Mouse (Mus musculus): ENCODE measurements at regions not wholly inside any gene's neighbourhood (a gene's known extent, or its start where the extent isn't known, plus 50 kb on each side); places are given as distances from the start of the nearest gene placed in this dataset.

DNA sequence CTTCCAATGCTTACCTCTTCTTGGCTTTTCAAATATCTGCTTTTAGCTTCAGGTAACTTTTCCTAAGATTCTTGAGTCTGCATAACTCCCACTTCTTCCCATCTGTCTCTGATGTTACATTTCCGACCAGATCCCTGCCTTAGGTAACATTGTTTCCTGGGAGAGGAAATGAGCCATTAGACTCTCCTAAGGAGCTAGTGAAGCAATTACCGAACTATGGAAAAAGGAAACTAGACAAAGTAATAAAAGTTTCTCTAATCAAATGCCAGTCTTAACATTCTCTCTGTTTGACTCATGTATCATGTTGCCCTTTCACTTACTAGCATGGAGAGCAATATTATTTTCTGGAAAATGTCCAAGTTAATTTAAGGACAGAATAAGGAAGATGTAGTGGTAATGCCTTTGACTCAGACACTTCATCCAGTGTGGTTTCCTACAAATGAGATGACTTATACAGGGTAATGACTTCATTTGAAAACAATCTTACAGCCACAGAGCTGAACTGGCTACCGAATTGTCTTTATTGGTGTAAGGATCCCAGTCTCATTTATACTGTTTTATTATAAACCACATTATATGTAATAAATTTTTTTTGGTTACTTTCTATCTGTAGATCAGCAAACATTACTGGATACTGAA lies 263.8 kb upstream of the Fam84a start:
- Histone ChIP-seq H3K27me3 (ENCODE audit: insufficient read depth, low read length) (no peaks in the 10 kb centered on the region), H3K9ac (replicated peaks; ENCODE audit: low read length) (no peak overlapping the region), H3K4me1 (ENCODE audit: insufficient read depth, low read length) (no peaks in the 10 kb centered on the region), H3K27ac (ENCODE audit: low read length) (no peak overlapping the region), H3K4me3 (ENCODE audit: low read length) (no peak overlapping the region), H3K4me2 (replicated peaks; ENCODE audit: low read depth, low read length) (no peak overlapping the region), H3K36me3 (ENCODE audit: insufficient read depth, low read length) (no peaks in the 10 kb centered on the region), H3K9me3 (ENCODE audit: low read length) (no peaks in the 10 kb centered on the region)
- no peak for ATAC-seq (ENCODE audit: low FRiP score, low TSS enrichment)
- 63% methylated on average over 3 of the region's 3 CpGs for WGBS

DNA sequence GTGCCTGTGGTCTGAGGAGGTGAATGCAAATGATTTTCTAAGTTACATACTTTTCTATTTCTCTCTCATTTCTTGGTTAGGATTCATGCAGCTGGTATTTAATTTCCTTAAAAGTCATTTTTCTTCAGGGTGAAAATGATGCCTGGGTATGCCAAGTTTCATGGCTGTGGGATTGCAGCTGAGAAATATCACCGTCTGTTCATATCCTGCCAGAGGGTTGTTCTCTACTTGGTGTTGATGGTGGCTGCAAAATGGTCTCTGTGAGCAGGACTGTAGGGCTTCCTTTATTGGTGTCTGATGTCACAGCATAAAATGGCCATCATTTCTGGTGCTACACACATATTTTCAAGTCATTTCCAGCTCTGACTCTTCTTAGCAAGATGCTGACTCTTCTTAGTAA lies 259.2 kb upstream of the Fam84a start:
- H3K4me3 ChIP-seq (ENCODE audit: low read length): no peak overlapping the region
- H3K9me3 ChIP-seq (ENCODE audit: low read length): no peaks in the 10 kb centered on the region
- H3K4me1 ChIP-seq (ENCODE audit: insufficient read depth, low read length): no peaks in the 10 kb centered on the region
- H3K4me2 ChIP-seq (replicated peaks; ENCODE audit: low read depth, low read length): no peak overlapping the region
- no peaks in the 10 kb centered on the region for H3K36me3 ChIP-seq (ENCODE audit: insufficient read depth, low read length)
- ATAC-seq (ENCODE audit: low FRiP score, low TSS enrichment): no peak
- no peak overlapping the region for H3K9ac ChIP-seq (replicated peaks; ENCODE audit: low read length)
- no peak overlapping the region for H3K27ac ChIP-seq (ENCODE audit: low read length)
- 89% methylated on average over 1 of the region's 1 CpGs for WGBS
- no peaks in the 10 kb centered on the region for H3K27me3 ChIP-seq (ENCODE audit: insufficient read depth, low read length)

DNA sequence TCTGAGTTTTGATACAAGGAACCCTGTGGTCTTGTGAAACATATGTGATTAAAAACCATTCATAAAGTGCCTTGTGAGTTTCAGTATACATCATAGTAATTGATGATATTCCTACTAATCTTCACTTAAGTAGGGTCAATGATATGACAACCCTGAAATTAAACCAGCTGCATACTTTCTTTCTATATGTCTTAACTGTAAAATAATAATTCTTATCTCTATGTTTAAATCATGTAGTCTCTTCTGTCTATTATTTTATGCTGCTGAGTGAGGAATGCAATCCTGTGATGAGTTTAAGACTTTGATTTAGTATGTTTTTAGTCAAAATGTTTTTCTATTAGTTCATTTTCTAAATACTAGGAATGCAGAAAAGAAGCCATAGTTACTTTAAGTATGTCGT lies 253.9 kb upstream of the Fam84a start:
- Histone ChIP-seq H3K9ac (replicated peaks; ENCODE audit: low read length) (no peak overlapping the region), H3K4me2 (replicated peaks; ENCODE audit: low read depth, low read length) (no peak overlapping the region), H3K27ac (ENCODE audit: low read length) (no peak overlapping the region), H3K27me3 (ENCODE audit: insufficient read depth, low read length) (no peaks in the 10 kb centered on the region), H3K9me3 (ENCODE audit: low read length) (no peaks in the 10 kb centered on the region), H3K4me1 (ENCODE audit: insufficient read depth, low read length) (no peaks in the 10 kb centered on the region), H3K36me3 (ENCODE audit: insufficient read depth, low read length) (no peaks in the 10 kb centered on the region), H3K4me3 (ENCODE audit: low read length) (no peak overlapping the region)
- no peak for ATAC-seq (ENCODE audit: low FRiP score, low TSS enrichment)
- 62% methylated on average over 1 of the region's 1 CpGs for WGBS

DNA sequence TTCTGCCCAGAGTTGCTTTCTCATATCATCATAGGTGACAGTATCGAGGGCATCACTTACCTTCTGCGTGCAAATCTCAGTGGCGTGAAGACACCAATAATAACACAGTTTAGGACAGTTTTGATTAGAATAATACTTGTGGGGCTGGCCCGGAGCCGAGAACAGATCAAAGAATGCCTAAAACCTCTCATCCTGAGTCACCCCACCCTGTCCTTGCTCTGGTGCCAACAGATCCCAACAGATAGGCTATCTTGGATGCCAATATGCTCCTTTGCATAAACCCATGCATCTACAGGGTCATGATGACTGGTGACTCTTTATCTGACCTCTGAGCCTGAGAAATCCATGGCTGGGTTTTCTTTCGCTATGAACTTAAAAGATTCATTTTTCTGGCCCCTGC lies 224.4 kb upstream of the Fam84a start:
- ATAC-seq (ENCODE audit: low FRiP score, low TSS enrichment): no peak
- no peak overlapping the region for H3K27ac ChIP-seq (ENCODE audit: low read length)
- no peaks in the 10 kb centered on the region for H3K36me3 ChIP-seq (ENCODE audit: insufficient read depth, low read length)
- no peaks in the 10 kb centered on the region for H3K4me1 ChIP-seq (ENCODE audit: insufficient read depth, low read length)
- H3K9ac ChIP-seq (replicated peaks; ENCODE audit: low read length): no peak overlapping the region
- 88% methylated on average over 6 of the region's 6 CpGs for WGBS
- H3K27me3 ChIP-seq (ENCODE audit: insufficient read depth, low read length): no peaks in the 10 kb centered on the region
- H3K4me3 ChIP-seq (ENCODE audit: low read length): no peak overlapping the region
- H3K4me2 ChIP-seq (replicated peaks; ENCODE audit: low read depth, low read length): no peak overlapping the region
- no peaks in the 10 kb centered on the region for H3K9me3 ChIP-seq (ENCODE audit: low read length)

DNA sequence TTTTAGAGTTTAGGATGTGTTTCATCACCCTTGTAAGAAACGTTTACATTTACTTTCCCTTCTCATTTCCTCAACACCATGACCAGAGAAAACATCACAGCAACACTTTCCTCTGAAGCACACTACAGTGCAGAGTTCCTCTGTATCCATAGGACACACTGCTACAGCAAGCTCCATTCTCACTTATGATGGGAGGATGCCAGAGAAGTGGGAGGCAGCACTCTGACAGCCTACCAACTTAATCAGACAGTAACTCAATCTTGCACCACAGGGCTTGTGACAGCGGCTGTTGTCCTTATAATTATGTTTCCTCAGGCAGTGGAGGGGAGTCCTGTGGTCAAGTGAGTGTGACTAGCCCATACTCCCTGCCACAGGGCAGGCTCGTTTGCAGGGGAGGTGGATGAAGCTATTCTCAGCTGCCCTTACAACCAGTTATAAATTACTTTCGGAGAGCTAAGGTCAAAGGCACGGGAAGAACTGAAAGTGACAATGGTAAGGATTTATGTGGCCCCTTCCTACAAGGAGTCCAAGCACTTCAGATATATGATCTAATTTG lies 186.5 kb upstream of the Fam84a start:
- Histone ChIP-seq H3K9me3 (ENCODE audit: low read length) (no peaks in the 10 kb centered on the region), H3K4me1 (ENCODE audit: insufficient read depth, low read length) (no peaks in the 10 kb centered on the region), H3K36me3 (ENCODE audit: insufficient read depth, low read length) (no peaks in the 10 kb centered on the region), H3K4me3 (ENCODE audit: low read length) (no peak overlapping the region), H3K27me3 (ENCODE audit: insufficient read depth, low read length) (no peaks in the 10 kb centered on the region; the same call in 1 of the 2 replicates), H3K27ac (ENCODE audit: low read length) (no peak overlapping the region), H3K9ac (replicated peaks; ENCODE audit: low read length) (no peak overlapping the region), H3K4me2 (replicated peaks; ENCODE audit: low read depth, low read length) (no peak overlapping the region)
- WGBS: 1% methylated on average over 5 of the region's 5 CpGs
- peak; percentile 98 for ATAC-seq (ENCODE audit: low FRiP score, low TSS enrichment)

GRCm38 (mm10) chr12:14337813-14338212 lies 186.0 kb upstream of the Fam84a start:
- WGBS: 68% methylated on average over 3 of the region's 3 CpGs
- H3K4me2 ChIP-seq (replicated peaks; ENCODE audit: low read depth, low read length): no peak overlapping the region
- peak; percentile 75 for ATAC-seq (ENCODE audit: low FRiP score, low TSS enrichment)
- no peak overlapping the region for H3K9ac ChIP-seq (replicated peaks; ENCODE audit: low read length)
- H3K9me3 ChIP-seq (ENCODE audit: low read length): no peaks in the 10 kb centered on the region
- no peaks in the 10 kb centered on the region; the same call in 1 of the 2 replicates for H3K27me3 ChIP-seq (ENCODE audit: insufficient read depth, low read length)
- H3K4me3 ChIP-seq (ENCODE audit: low read length): no peak overlapping the region
- H3K4me1 ChIP-seq (ENCODE audit: insufficient read depth, low read length): no peaks in the 10 kb centered on the region
- H3K36me3 ChIP-seq (ENCODE audit: insufficient read depth, low read length): no peaks in the 10 kb centered on the region
- no peak overlapping the region for H3K27ac ChIP-seq (ENCODE audit: low read length)

DNA sequence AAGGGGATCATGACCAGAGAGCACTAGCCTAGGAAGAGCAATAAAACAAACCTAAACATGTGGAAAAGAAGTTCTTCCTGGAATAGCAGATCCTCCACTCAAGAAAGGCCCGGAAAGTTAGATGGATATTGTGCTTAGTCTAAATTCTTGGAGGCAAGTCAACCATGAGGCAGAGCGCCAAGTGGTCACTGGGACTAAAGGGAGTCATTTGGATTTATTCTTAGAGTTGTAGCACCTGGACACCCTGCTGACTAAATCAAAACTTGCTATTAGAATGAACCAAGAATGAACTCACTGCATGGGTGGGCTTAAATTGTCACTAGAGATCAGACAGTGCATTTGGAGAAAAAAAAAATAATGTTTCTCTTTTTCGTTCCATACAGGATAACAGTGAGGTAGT lies 166.8 kb upstream of the Fam84a start:
- Histone ChIP-seq H3K9me3 (ENCODE audit: low read length) (no peaks in the 10 kb centered on the region), H3K4me1 (ENCODE audit: insufficient read depth, low read length) (0 out of 2 replicates have a peak, but pooled peaks cover 4% of the 10 kb centered on the region), H3K4me2 (replicated peaks; ENCODE audit: low read depth, low read length) (no peak overlapping the region), H3K27me3 (ENCODE audit: insufficient read depth, low read length) (no peaks in the 10 kb centered on the region), H3K27ac (ENCODE audit: low read length) (no peak overlapping the region; the same call in 1 of the 2 replicates), H3K36me3 (ENCODE audit: insufficient read depth, low read length) (no peaks in the 10 kb centered on the region), H3K4me3 (ENCODE audit: low read length) (no peak overlapping the region), H3K9ac (replicated peaks; ENCODE audit: low read length) (no peak overlapping the region)
- ATAC-seq (ENCODE audit: low FRiP score, low TSS enrichment): peak; percentile 49; the same call in 1 of the 2 replicates
- WGBS: 49% methylated on average over 3 of the region's 3 CpGs

DNA sequence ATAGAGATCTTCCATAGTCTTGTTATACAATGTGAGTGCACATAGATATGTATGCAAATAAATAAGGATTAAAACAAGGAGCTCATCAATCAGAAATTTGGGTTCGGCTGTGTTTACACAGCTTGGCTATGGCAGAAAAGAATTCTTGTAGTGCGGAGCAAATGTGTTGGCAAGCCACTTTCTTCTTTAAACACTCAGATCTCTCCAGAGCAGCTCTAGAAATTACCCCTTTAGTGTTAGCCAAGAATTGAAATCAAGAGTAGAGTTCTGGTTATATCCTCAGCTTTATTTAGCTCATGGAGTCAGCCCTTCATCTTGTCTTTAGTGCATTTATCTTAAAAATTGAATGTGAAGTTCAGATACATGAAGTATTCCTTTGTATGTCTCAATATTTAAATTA lies 164.5 kb upstream of the Fam84a start:
- H3K27ac ChIP-seq (ENCODE audit: low read length): no peak overlapping the region
- H3K9ac ChIP-seq (replicated peaks; ENCODE audit: low read length): no peak overlapping the region
- ATAC-seq (ENCODE audit: low FRiP score, low TSS enrichment): no peak
- no peak overlapping the region for H3K4me3 ChIP-seq (ENCODE audit: low read length)
- no peaks in the 10 kb centered on the region for H3K36me3 ChIP-seq (ENCODE audit: insufficient read depth, low read length)
- 59% methylated on average over 2 of the region's 2 CpGs for WGBS
- no peaks in the 10 kb centered on the region for H3K9me3 ChIP-seq (ENCODE audit: low read length)
- 0 out of 2 replicates have a peak, but pooled peaks cover 4% of the 10 kb centered on the region for H3K4me1 ChIP-seq (ENCODE audit: insufficient read depth, low read length)
- H3K4me2 ChIP-seq (replicated peaks; ENCODE audit: low read depth, low read length): no peak overlapping the region
- no peaks in the 10 kb centered on the region for H3K27me3 ChIP-seq (ENCODE audit: insufficient read depth, low read length)

GRCm38 (mm10) chr12:14315780-14316179 lies 163.9 kb upstream of the Fam84a start:
- Histone ChIP-seq H3K36me3 (ENCODE audit: insufficient read depth, low read length) (no peaks in the 10 kb centered on the region), H3K9ac (replicated peaks; ENCODE audit: low read length) (no peak overlapping the region), H3K27me3 (ENCODE audit: insufficient read depth, low read length) (no peaks in the 10 kb centered on the region), H3K9me3 (ENCODE audit: low read length) (no peaks in the 10 kb centered on the region), H3K4me2 (replicated peaks; ENCODE audit: low read depth, low read length) (no peak overlapping the region), H3K27ac (ENCODE audit: low read length) (no peak overlapping the region), H3K4me3 (ENCODE audit: low read length) (no peak overlapping the region), H3K4me1 (ENCODE audit: insufficient read depth, low read length) (0 out of 2 replicates have a peak, but pooled peaks cover 4% of the 10 kb centered on the region)
- WGBS: 57% methylated on average over 5 of the region's 5 CpGs
- ATAC-seq (ENCODE audit: low FRiP score, low TSS enrichment): 0 out of 2 replicates have a peak, but pooled peaks have one; percentile 31

GRCm38 (mm10) chr12:14302366-14302930 lies 150.6 kb upstream of the Fam84a start:
- Histone ChIP-seq H3K9me3 (ENCODE audit: low read length) (no peaks in the 10 kb centered on the region), H3K9ac (replicated peaks; ENCODE audit: low read length) (no peak overlapping the region), H3K4me2 (replicated peaks; ENCODE audit: low read depth, low read length) (no peak overlapping the region), H3K4me3 (ENCODE audit: low read length) (no peak overlapping the region), H3K27ac (ENCODE audit: low read length) (no peak overlapping the region), H3K36me3 (ENCODE audit: insufficient read depth, low read length) (no peaks in the 10 kb centered on the region), H3K27me3 (ENCODE audit: insufficient read depth, low read length) (no peaks in the 10 kb centered on the region), H3K4me1 (ENCODE audit: insufficient read depth, low read length) (no peaks in the 10 kb centered on the region)
- 75% methylated on average over 2 of the region's 2 CpGs for WGBS
- ATAC-seq (ENCODE audit: low FRiP score, low TSS enrichment): no peak

Data from kidney, embryonic 16.5 days (tissue).